Mouse (Mus musculus) kidney, embryonic 16.5 days (tissue): ENCODE measurements around the gene Pnp2. TPM values are rescaled to one million over a fixed set of nuclear protein-coding genes. Genes with fewer than 3 reads are reported as not detected.
"Not testable (repeated sequence)": the region's sequence is repeated elsewhere in the genome, so short reads cannot be mapped to it uniquely, and the experiment has no call there.

Experiments
- ATAC-seq: fragments of 200-750 bp; cut with Nextera tagmentation; 2 replicates; pipeline ENCODE4 v1.8.0; 2017; ENCODE audit warnings: moderate TSS enrichment; ENCODE audit not compliant: low FRiP score, low TSS enrichment
- H3K27ac ChIP-seq: fragments of 300-500 bp; sonication (generic); 2 replicates; pipeline ENCODE4 v1.5.1; 2014; ENCODE audit warnings: low read length
- H3K27me3 ChIP-seq: fragments of 300-500 bp; sonication (generic); 2 replicates; pipeline ENCODE4 v1.6.1; 2014; ENCODE audit warnings: low read length, control low read depth, mixed read lengths; ENCODE audit not compliant: insufficient read depth
- H3K36me3 ChIP-seq: fragments of 300-500 bp; sonication (generic); 2 replicates; pipeline ENCODE4 v1.6.1; 2014; ENCODE audit warnings: low read length, control low read depth, mixed read lengths; ENCODE audit not compliant: insufficient read depth
- H3K4me1 ChIP-seq: fragments of 300-500 bp; sonication (generic); 2 replicates; pipeline ENCODE4 v1.6.1; 2014; ENCODE audit warnings: low read length, control low read depth, mixed read lengths; ENCODE audit not compliant: insufficient read depth
- H3K4me2 ChIP-seq: fragments of 300-500 bp; sonication (generic); replicated peaks from 2 replicates; pipeline ENCODE4 v1.6.1; 2014; ENCODE audit warnings: low read depth, low read length
- H3K4me3 ChIP-seq: fragments of 300-500 bp; sonication (generic); 2 replicates; pipeline ENCODE4 v1.5.1; 2014; ENCODE audit warnings: mild to moderate bottlenecking, low read length
- H3K9ac ChIP-seq: fragments of 300-500 bp; sonication (generic); replicated peaks from 2 replicates; pipeline ENCODE4 v1.6.1; 2014; ENCODE audit warnings: low read length
- H3K9me3 ChIP-seq: fragments of 300-500 bp; sonication (generic); 2 replicates; pipeline ENCODE4 v1.6.1; 2016; ENCODE audit warnings: low read length, control low read depth
- WGBS: fragments of 180-500 bp; shearing (Covaris S2); extraction: QIAGEN DNeasy Blood & Tissue Kit; methylation state at CpG from one replicate; pipeline ENCODE4 v1.1.7; 2014; 5-methylcytosine and 5-hydroxymethylcytosine counted together
- polyA plus RNA-seq: library from polyadenylated mRNA; unstranded; fragments of >200 nt; fragmentation: Nextera tagmentation; extraction: Ambion mirVana; gene quantifications from 2 replicates; pipeline ENCODE4 v1.2.1, GENCODE M21; 2015

Pnp2 gene
- polyA plus RNA-seq, 1 experiment from 2014 or later, result 0.66 TPM

DNA sequence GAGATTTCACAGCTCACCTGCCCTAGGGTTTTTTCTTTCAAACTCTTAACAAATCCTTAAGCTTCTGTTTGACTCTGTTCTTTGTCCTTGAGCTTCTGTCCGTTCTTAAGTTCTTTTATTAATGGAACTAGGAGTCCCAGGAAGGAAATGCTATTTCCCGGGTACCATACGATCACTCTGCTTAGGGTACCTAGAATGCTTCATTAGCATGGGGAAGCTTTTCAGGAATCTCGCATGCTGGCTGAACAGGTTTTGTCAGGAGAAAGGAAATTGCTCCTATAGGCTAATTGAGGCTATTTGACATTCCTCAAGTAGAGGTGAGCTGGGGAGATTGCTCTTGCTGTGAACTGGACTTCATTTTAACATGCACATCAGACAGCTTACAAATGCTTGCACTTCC is 17.9 kb downstream of the Pnp2 start:
- ATAC-seq, result no peak
- Histone ChIP-seq H3K4me3 (no peak overlapping the region), H3K36me3 (no peaks in the 10 kb centered on the region), H3K27me3 (no peaks in the 10 kb centered on the region), H3K4me1 (peaks cover 5% of the 10 kb centered on the region; the same call in 1 of the 2 replicates), H3K27ac (no peak overlapping the region), H3K9ac (no peak overlapping the region), H3K9me3 (no peaks in the 10 kb centered on the region), H3K4me2 (no peak overlapping the region)
- WGBS, result 37% methylated on average over 4 of the region's 4 CpGs

DNA sequence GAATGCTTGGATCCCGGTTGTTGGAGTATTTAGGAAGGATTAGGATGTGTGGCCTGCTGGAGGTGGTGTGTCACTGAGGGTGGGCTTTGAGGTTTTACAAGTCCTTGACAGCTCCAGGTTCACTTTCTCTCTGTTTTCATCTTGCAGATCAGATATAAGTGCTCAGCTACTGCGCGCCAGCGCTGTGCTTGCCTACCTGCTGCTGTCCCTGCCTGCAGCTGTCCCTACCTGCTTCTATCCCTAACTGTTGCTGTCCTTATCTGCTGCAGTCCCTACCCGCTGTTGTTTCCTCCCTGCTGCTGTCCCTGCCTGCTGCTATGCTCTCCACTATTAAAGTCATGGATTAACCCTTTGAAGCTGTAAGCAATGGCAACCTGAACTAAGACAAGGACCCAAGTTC is 19.2 kb downstream of the Pnp2 start:
- no peak for ATAC-seq
- H3K27me3 ChIP-seq, result no peaks in the 10 kb centered on the region
- no peak overlapping the region for H3K4me3 ChIP-seq
- WGBS, result 64% methylated on average over 5 of the region's 5 CpGs
- no peaks in the 10 kb centered on the region for H3K36me3 ChIP-seq
- H3K4me1 ChIP-seq, result peaks cover 8% of the 10 kb centered on the region; the same call in 1 of the 2 replicates
- no peaks in the 10 kb centered on the region for H3K9me3 ChIP-seq
- H3K9ac ChIP-seq, result no peak overlapping the region
- no peak overlapping the region for H3K27ac ChIP-seq
- H3K4me2 ChIP-seq, result no peak overlapping the region

- Histone ChIP-seq H3K27me3 (no peaks in the 10 kb centered on the region), H3K27ac (no peak overlapping the region), H3K36me3 (no peaks in the 10 kb centered on the region), H3K9ac (peak overlapping the region; percentile 13), H3K9me3 (no peaks in the 10 kb centered on the region), H3K4me1 (peaks cover 16% of the 10 kb centered on the region), H3K4me3 (no peak overlapping the region), H3K4me2 (0 out of 2 replicates have a peak overlapping the region, but pooled peaks have one; percentile 14)
- ATAC-seq, result no peak
- 14% methylated on average over 9 of the region's 9 CpGs for WGBS
Measured at GRCm38 (mm10) chr14:50976674-50977073, 20.9 kb downstream of the Pnp2 start.

DNA sequence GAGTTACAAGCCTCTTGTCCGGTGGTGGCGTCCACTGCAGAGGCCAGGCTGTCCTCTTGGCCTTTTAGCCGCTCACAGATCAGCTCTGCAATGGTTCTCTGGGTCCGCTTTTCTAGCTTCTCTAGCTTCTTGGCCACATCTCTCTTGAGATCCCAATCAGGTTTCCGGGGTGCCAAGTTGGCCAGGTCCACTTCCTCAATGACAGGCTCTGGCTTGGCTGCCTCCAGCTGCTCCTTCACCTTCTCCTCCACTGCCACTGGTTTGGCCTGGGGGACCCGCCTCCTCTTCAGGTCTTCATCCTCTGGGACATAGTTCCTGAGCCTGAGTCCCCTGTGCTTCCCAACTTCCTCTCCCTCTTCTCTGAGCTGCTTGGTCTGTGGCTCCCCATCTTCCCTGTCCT is 22.7 kb downstream of the Pnp2 start:
- H3K36me3 ChIP-seq, H3K27ac ChIP-seq, H3K4me2 ChIP-seq, H3K9me3 ChIP-seq, H3K27me3 ChIP-seq, ATAC-seq, H3K9ac ChIP-seq, H3K4me3 ChIP-seq: not testable (repeated sequence)
- peaks cover 18% of the 10 kb centered on the region for H3K4me1 ChIP-seq
- 84% methylated on average over 6 of the region's 6 CpGs for WGBS

GRCm38 (mm10) chr14:50979631-50980030 is 23.8 kb downstream of the Pnp2 start:
- Histone ChIP-seq H3K9me3 (no peaks in the 10 kb centered on the region), H3K4me1 (peaks cover 18% of the 10 kb centered on the region), H3K36me3 (no peaks in the 10 kb centered on the region), H3K4me3 (no peak overlapping the region), H3K4me2 (no peak overlapping the region), H3K27ac (peak overlapping the region; percentile 61; the same call in 1 of the 2 replicates), H3K27me3 (no peaks in the 10 kb centered on the region), H3K9ac (no peak overlapping the region)
- no peak for ATAC-seq

DNA sequence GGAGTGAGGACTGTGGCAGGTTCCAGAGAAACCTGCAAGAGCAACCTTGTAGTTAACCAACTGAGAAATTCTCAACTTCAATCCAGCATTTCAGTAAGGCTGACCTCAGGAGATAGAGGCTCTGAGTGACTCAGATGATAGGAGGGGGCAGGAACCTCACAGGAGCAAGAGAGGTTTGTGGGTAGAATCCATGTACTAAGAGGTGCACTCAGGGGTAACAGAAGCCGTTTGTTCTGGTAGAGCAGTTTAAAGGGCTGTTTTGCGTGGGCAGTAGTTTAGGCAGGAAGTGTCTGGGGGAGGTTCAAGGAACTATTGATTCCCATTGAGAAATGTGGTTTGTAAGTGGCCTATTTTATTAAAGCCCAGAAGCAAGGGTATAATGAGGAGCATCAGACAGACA is 25.4 kb downstream of the Pnp2 start:
- H3K4me3 ChIP-seq, result no peak overlapping the region
- WGBS, result 13% methylated on average over 2 of the region's 2 CpGs
- H3K36me3 ChIP-seq, result no peaks in the 10 kb centered on the region
- peak overlapping the region; percentile 76 for H3K27ac ChIP-seq
- H3K4me1 ChIP-seq, result peaks cover 18% of the 10 kb centered on the region
- no peaks in the 10 kb centered on the region for H3K9me3 ChIP-seq
- peak; percentile 83 for ATAC-seq
- no peaks in the 10 kb centered on the region for H3K27me3 ChIP-seq
- no peak overlapping the region for H3K9ac ChIP-seq
- H3K4me2 ChIP-seq, result no peak overlapping the region

GRCm38 (mm10) chr14:50981837-50982236 is 26.0 kb downstream of the Pnp2 start:
- H3K4me3 ChIP-seq, result no peak overlapping the region
- H3K4me2 ChIP-seq, result no peak overlapping the region
- H3K9me3 ChIP-seq, result no peaks in the 10 kb centered on the region
- no peaks in the 10 kb centered on the region for H3K36me3 ChIP-seq
- H3K27ac ChIP-seq, result peak overlapping the region; percentile 55; the same call in 1 of the 2 replicates
- H3K4me1 ChIP-seq, result peaks cover 15% of the 10 kb centered on the region
- WGBS, result 57% methylated on average over 5 of the region's 5 CpGs
- ATAC-seq, result no peak
- H3K9ac ChIP-seq, result no peak overlapping the region
- no peaks in the 10 kb centered on the region for H3K27me3 ChIP-seq

DNA sequence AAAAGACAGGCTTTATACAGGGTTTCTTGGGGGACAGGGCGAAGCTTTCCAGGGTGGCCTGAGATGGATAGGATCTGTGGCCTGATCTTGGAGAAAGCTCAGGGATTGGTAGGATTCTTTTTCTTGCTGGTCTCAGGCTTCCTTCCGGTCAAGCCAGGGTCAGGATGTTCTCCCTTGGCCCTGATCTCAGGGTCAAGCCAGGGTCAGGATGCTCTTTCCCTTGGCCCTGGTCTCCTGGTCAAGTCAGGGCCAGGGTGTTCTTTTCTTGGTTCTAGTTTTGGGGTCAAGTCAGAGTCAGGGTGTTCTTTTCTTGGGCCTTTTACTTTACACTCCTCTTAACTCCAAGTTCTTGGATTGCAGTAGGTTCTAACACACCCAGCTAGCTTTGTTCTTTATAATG is 31.9 kb downstream of the Pnp2 start:
- ATAC-seq, result no peak
- Histone ChIP-seq H3K36me3 (no peaks in the 10 kb centered on the region), H3K4me3 (no peak overlapping the region), H3K9ac (no peak overlapping the region), H3K27ac (no peak overlapping the region), H3K4me2 (no peak overlapping the region), H3K4me1 (no peaks in the 10 kb centered on the region; the same call in 1 of the 2 replicates), H3K27me3 (no peaks in the 10 kb centered on the region), H3K9me3 (no peaks in the 10 kb centered on the region)
- 87% methylated on average over 2 of the region's 2 CpGs for WGBS

GRCm38 (mm10) chr14:50991037-50991436 is 35.2 kb downstream of the Pnp2 start:
- Histone ChIP-seq H3K4me3 (no peak overlapping the region), H3K36me3 (no peaks in the 10 kb centered on the region), H3K4me2 (no peak overlapping the region), H3K9me3 (no peaks in the 10 kb centered on the region), H3K27ac (peak overlapping the region; percentile 36; the same call in 1 of the 2 replicates), H3K27me3 (no peaks in the 10 kb centered on the region), H3K4me1 (peaks cover 3% of the 10 kb centered on the region; the same call in 1 of the 2 replicates), H3K9ac (no peak overlapping the region)
- peak; percentile 87; the same call in 1 of the 2 replicates for ATAC-seq
- 77% methylated on average over 3 of the region's 3 CpGs for WGBS

GRCm38 (mm10) chr14:50997088-50997487 is 41.3 kb downstream of the Pnp2 start:
- no peaks in the 10 kb centered on the region for H3K9me3 ChIP-seq
- no peak overlapping the region for H3K9ac ChIP-seq
- H3K36me3 ChIP-seq, result no peaks in the 10 kb centered on the region
- no peak for ATAC-seq
- no peak overlapping the region for H3K4me2 ChIP-seq
- WGBS, result 62% methylated on average over 3 of the region's 3 CpGs
- no peaks in the 10 kb centered on the region for H3K27me3 ChIP-seq
- H3K27ac ChIP-seq, result no peak overlapping the region
- no peak overlapping the region for H3K4me3 ChIP-seq
- H3K4me1 ChIP-seq, result peaks cover 10% of the 10 kb centered on the region; the same call in 1 of the 2 replicates
